Mouse (Mus musculus): ENCODE measurements around the gene Fsd1l.

Fsd1l gene

GRCm38 (mm10) chr4:53738956-53739616, 107.8 kb downstream of the Fsd1l start:
- peak; percentile 46 for DNase-seq (ENCODE audit: low read depth, low spot score)

DNA sequence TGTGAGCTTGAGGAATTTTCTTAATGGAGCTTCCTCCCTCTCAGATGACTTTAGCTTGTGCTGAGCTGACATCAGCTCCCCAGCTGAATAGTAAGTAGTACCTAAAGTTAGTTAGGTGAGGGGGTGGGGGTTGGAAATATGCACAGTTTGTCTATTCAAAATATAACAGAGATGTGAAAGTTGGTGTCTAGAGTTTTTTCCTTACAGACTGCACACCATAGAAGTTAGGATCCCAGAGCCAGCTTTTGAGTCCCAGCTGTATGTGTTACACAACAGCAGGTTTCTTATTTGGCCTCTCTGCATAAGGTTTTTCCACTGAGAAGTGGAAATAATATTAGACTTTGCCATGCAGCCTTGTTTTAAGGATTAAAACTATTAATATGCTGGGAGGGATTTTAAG, 118.6 kb downstream of the Fsd1l start:
- no peak for DNase-seq (ENCODE audit: low read depth, low spot score)

DNA sequence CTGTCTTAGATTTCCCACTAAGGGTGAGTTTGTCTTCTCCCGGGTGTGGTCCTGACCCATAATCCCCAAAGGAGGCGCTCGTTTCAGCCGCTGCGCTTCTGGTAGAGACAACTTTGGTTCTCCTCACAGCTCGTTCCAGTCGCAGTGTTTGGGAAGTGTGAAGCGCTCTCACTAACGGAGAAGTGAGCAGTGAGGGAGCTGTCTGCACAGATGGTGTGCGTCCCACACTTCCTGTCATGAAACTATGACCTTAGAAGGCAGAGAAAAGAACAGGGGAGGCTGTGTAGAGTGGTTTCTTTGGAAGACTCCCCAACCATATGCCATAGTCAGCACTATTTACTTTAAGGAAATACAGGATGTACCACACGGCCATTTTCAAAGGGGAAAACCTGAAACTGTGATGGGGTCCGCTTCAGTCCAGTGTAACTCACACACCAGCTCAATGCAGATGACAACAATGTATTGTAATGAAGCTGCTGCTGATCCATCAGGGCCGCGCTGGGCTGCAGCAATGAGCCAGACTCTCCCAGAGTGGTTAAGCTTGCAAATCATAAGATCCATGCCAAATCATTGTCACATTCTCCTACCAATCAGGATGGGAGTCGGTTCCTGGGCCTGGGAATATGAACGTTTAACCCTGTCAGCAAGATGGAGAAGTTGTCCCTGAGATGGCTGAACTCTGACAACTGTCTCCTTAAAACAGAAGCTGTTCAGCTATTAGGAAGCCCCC, 119.3 kb downstream of the Fsd1l start:
- DNase-seq (ENCODE audit: low read depth, low spot score) = no peak
